Mouse (Mus musculus): ENCODE results near the gene Sde2.

DNA sequence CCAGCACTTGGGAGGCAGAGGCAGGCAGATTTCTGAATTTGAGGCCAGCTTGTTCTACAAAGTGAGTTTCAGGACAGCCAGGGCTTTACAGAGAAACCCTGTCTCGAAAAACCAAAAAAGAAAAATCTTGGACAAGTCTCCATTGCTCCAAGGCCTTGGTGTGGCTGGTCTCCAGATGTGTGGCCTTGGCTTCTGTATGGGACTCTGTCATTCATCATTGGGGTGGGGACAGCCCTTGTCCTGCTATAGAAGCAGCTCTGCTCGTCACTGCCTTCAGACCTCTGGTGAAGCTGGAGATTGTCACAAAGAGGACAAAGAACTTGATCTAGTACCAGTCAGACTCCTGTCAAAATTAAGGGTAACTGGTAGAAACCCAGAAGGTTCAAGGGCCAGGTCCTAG, 23.7 kb downstream of the Sde2 start:
- TF ChIP-seq POLR2A (IDR thresholded peaks at IDR 0.05; ENCODE audit: low read depth, low read length) (no peak), CTCF (IDR thresholded peaks at IDR 0.05; ENCODE audit: extremely low read depth, insufficient read depth, insufficient read length, insufficient replicate concordance) (no peak)

All from spleen, adult 2 months (tissue).